Mouse (Mus musculus) CH12.LX (cell line): ENCODE results near the gene Gpr152. TPM values are rescaled to one million over a fixed set of nuclear protein-coding genes. Genes with fewer than 3 reads are reported as not detected.
A peak's percentile ranks its signal among the peaks of the same experiment; 100 is the strongest.

Experiments used
- DNase-seq: peaks from one replicate; pipeline ENCODE4 v3.0.0-alpha.2; 2013; ENCODE audit errors: extremely low read depth
- H3K27ac ChIP-seq: 2 replicates; pipeline ENCODE4 v1.5.1; 2012; ENCODE audit warnings: low read depth, mild to moderate bottlenecking, control low read depth, moderate library complexity; ENCODE audit not compliant: insufficient read depth
- H3K27me3 ChIP-seq: replicated peaks from 2 replicates; pipeline ENCODE3; 2012; ENCODE audit warnings: inconsistent platforms
- H3K36me3 ChIP-seq, 2 experiments: replicated peaks in 1 of 2; 2 replicates each; pipeline versions ENCODE3 to v1.6.1; 2012; ENCODE audit warnings: inconsistent platforms in 1 of 2, low read length in 1 of 2, mild to moderate bottlenecking in 1 of 2, mixed read lengths in 1 of 2, moderate library complexity in 1 of 2; ENCODE audit not compliant: control insufficient read depth in 1 of 2, insufficient read depth in 1 of 2
- H3K4me1 ChIP-seq, 2 experiments: 2 replicates each; pipeline ENCODE4 v1.6.1; 2012; ENCODE audit warnings: inconsistent platforms in 1 of 2, moderate library complexity in 1 of 2; ENCODE audit not compliant: insufficient read depth in 2 of 2, control insufficient read depth in 1 of 2
- H3K4me2 ChIP-seq: 2 replicates; pipeline ENCODE4 v1.6.1; 2012; ENCODE audit warnings: low read depth, mild to moderate bottlenecking, control low read depth; ENCODE audit not compliant: poor library complexity, insufficient read depth, severe bottlenecking
- H3K4me3 ChIP-seq, 3 experiments: fragments of 150-350 bp in 1 of 3; sonication (generic) in 1 of 3; replicated peaks in 1 of 3; 2 replicates each; pipeline versions ENCODE3 to v1.5.1; 2011 to 2012; ENCODE audit warnings: low read depth in 2 of 3, low read length in 2 of 3, mild to moderate bottlenecking in 2 of 3, moderate library complexity in 2 of 3, control low read depth in 1 of 3, improper control_type of control experiment in 1 of 3, inconsistent platforms in 1 of 3, mixed read lengths in 1 of 3; ENCODE audit not compliant: poor library complexity in 1 of 3
- H3K79me2 ChIP-seq: replicated peaks from 2 replicates; pipeline ENCODE4 v1.6.1; 2012; ENCODE audit warnings: mild to moderate bottlenecking, moderate library complexity; ENCODE audit not compliant: control insufficient read depth, poor library complexity, insufficient read depth, severe bottlenecking; ENCODE audit errors: extremely low read depth
- H3K9ac ChIP-seq: 2 replicates; pipeline ENCODE4 v1.6.1; 2012; ENCODE audit warnings: low read depth, mild to moderate bottlenecking, control low read depth, moderate library complexity; ENCODE audit not compliant: insufficient read depth
- H3K9me3 ChIP-seq: replicated peaks from 2 replicates; pipeline ENCODE3; 2012; ENCODE audit warnings: low read length, inconsistent platforms, mixed read lengths
- BHLHE40 ChIP-seq: IDR thresholded peaks from 2 replicates; pipeline ENCODE4 v1.6.1; 2011; ENCODE audit warnings: mild to moderate bottlenecking, low read depth, low read length, improper control_type of control experiment
- CHD1 ChIP-seq: IDR thresholded peaks from 2 replicates; pipeline ENCODE4 v1.6.1; 2012; ENCODE audit warnings: low read depth, low read length, improper control_type of control experiment, inconsistent platforms
- CHD2 ChIP-seq: IDR thresholded peaks from 2 replicates; pipeline ENCODE4 v1.6.1; 2011; ENCODE audit warnings: low read length, improper control_type of control experiment
- ELF1 ChIP-seq: IDR thresholded peaks from 2 replicates; pipeline ENCODE4 v1.6.1; 2014; ENCODE audit warnings: low read depth, mild to moderate bottlenecking, inconsistent platforms, low read length, improper control_type of control experiment
- ETS1 ChIP-seq: conservative IDR thresholded peaks from 2 replicates; pipeline ENCODE4 v1.6.1; 2012; ENCODE audit warnings: low read depth, mild to moderate bottlenecking, inconsistent platforms, low read length, improper control_type of control experiment, moderate library complexity
- GABPA ChIP-seq: IDR thresholded peaks from 2 replicates; pipeline ENCODE4 v1.6.1; 2012; ENCODE audit warnings: low read depth, low read length, improper control_type of control experiment, inconsistent platforms; ENCODE audit not compliant: insufficient replicate concordance
- HCFC1 ChIP-seq: IDR thresholded peaks from 2 replicates; pipeline ENCODE4 v1.6.1; 2012; ENCODE audit warnings: low read depth, mild to moderate bottlenecking, inconsistent platforms, low read length, improper control_type of control experiment
- IRF4 ChIP-seq: IDR thresholded peaks from 2 replicates; pipeline ENCODE4 v1.6.1; 2014; ENCODE audit warnings: low read depth, mild to moderate bottlenecking, inconsistent platforms, low read length, improper control_type of control experiment
- JUN ChIP-seq: IDR thresholded peaks from 2 replicates; pipeline ENCODE4 v1.6.1; 2011; ENCODE audit warnings: low read depth, mild to moderate bottlenecking, low read length, improper control_type of control experiment, moderate library complexity; ENCODE audit not compliant: insufficient read depth
- JUND ChIP-seq: conservative IDR thresholded peaks from 2 replicates; pipeline ENCODE4 v1.6.1; 2011; ENCODE audit warnings: low read depth, low read length, improper control_type of control experiment
- MAX ChIP-seq: IDR thresholded peaks from 2 replicates; pipeline ENCODE4 v1.6.1; 2011; ENCODE audit warnings: low read length, improper control_type of control experiment
- MAZ ChIP-seq: IDR thresholded peaks from 2 replicates; pipeline ENCODE4 v1.6.1; 2012; ENCODE audit warnings: low read depth, mild to moderate bottlenecking, inconsistent platforms, low read length, improper control_type of control experiment, moderate library complexity
- MXI1 ChIP-seq: IDR thresholded peaks from 2 replicates; pipeline ENCODE4 v1.6.1; 2011; ENCODE audit warnings: mild to moderate bottlenecking, low read depth, low read length, improper control_type of control experiment
- NELFE ChIP-seq: IDR thresholded peaks from 2 replicates; pipeline ENCODE4 v1.6.1; 2011; ENCODE audit warnings: low read depth, low read length, improper control_type of control experiment
- NRF1 ChIP-seq: IDR thresholded peaks from 2 replicates; pipeline ENCODE4 v1.6.1; 2014; ENCODE audit warnings: low read depth, mild to moderate bottlenecking, inconsistent platforms, low read length, improper control_type of control experiment, moderate library complexity
- POLR2A ChIP-seq: IDR thresholded peaks from 2 replicates; pipeline ENCODE4 v1.6.1; 2011; ENCODE audit warnings: low read depth, mild to moderate bottlenecking, improper control_type of control experiment, low read length
- SIN3A ChIP-seq: IDR thresholded peaks from 2 replicates; pipeline ENCODE4 v1.6.1; 2012; ENCODE audit warnings: low read length, improper control_type of control experiment, inconsistent platforms
- SMC3 ChIP-seq: IDR thresholded peaks from 2 replicates; pipeline ENCODE4 v1.6.1; 2011; ENCODE audit warnings: low read depth, low read length, improper control_type of control experiment
- UBTF ChIP-seq: IDR thresholded peaks from 2 replicates; pipeline ENCODE4 v1.6.1; 2012; ENCODE audit warnings: low read depth, mild to moderate bottlenecking, inconsistent platforms, low read length, improper control_type of control experiment, moderate library complexity
- ZKSCAN1 ChIP-seq: IDR thresholded peaks from 2 replicates; pipeline ENCODE4 v1.6.1; 2012; ENCODE audit warnings: low read depth, inconsistent platforms, low read length, improper control_type of control experiment, borderline replicate concordance
- ZMIZ1 ChIP-seq: IDR thresholded peaks from 2 replicates; pipeline ENCODE4 v1.6.1; 2012; ENCODE audit warnings: low read depth, mild to moderate bottlenecking, inconsistent platforms, low read length, improper control_type of control experiment
- ZNF384 ChIP-seq: IDR thresholded peaks from 2 replicates; pipeline ENCODE4 v1.6.1; 2012; ENCODE audit warnings: low read depth, low read length, improper control_type of control experiment, inconsistent platforms
- dilution Hi-C: fragments of 300-500 bp; cut with MboI; formaldehyde crosslinking; loops from 2 replicates; pipeline ENCODE4 v1.14.3; 2020; ENCODE audit warnings: low sequenced_read_pairs; ENCODE audit not compliant: extremely low pct_unique_long_range_greater_than_20kb, extremely low pct_ligation_motif_present
- in situ Hi-C: fragments of 300-500 bp; cut with MboI; formaldehyde crosslinking; loops from 3 replicates; pipeline ENCODE4 v1.14.3; 2019; ENCODE audit warnings: low sequenced_read_pairs, low pct_ligation_motif_present, low pct_unique_long_range_greater_than_20kb, mixed read lengths
- polyA plus RNA-seq: library from polyadenylated mRNA; unstranded; fragments of >175 nt; gene quantifications from 2 replicates; pipeline ENCODE4 v1.2.1, GENCODE M21; 2012; ENCODE audit warnings: low read depth; ENCODE audit not compliant: insufficient read length
- total RNA-seq, 2 experiments: library from RNA; depleted of rRNA; stranded (reverse); fragments of 300-350 nt in 1 of 2; fragments of >200 nt in 1 of 2; gene quantifications; 2 replicates each; pipeline ENCODE4 v1.2.3; 2012 to 2014

Gene Gpr152
- total and polyA plus RNA-seq, 3 experiments: 0.05 to 0.71 (median 0.17) TPM

DNA sequence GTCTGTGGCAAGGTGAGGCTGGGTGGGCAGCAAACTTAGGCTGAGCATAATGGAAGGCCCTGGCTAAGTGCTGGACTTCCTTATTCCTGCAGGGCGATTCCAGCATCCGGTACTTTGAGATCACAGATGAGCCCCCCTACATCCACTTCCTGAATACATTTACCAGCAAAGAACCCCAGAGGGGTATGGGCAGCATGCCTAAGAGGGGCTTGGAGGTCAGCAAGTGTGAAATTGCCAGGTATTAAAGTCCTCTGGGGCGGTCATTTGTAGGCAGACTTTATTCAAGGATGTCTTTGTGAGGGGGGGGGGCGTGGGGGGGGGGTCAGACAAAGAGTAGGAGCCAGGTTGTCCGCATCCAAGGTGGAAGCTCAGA is 11.9 kb downstream of the Gpr152 start:
- in situ Hi-C loops (no loop called here), dilution Hi-C loops (no loop called here)
- no peak overlapping the region for H3K4me2 ChIP-seq
- H3K4me3 ChIP-seq: peak overlapping the region in 1 of 3 experiments; percentile 77
- peaks cover 40 to 69% of the 10 kb centered on the region in 2 experiments for H3K4me1 ChIP-seq
- H3K27me3 ChIP-seq: no peaks in the 10 kb centered on the region
- H3K79me2 ChIP-seq: peaks cover 32% of the 10 kb centered on the region
- no peaks in the 10 kb centered on the region for H3K9me3 ChIP-seq
- TF ChIP-seq UBTF (no peak), GABPA (no peak), JUND (no peak), MAZ (no peak), HCFC1 (no peak), SMC3 (no peak), ETS1 (no peak), SIN3A (no peak), JUN (no peak), ZMIZ1 (no peak), CHD2 (no peak), MAX (no peak), ZKSCAN1 (no peak), CHD1 (no peak), NRF1 (no peak), MXI1 (no peak), POLR2A (no peak), NELFE (no peak)
- peaks cover 34 to 55% of the 10 kb centered on the region in 2 experiments for H3K36me3 ChIP-seq
- no peak for DNase-seq
- no peak overlapping the region for H3K9ac ChIP-seq
- no peak overlapping the region for H3K27ac ChIP-seq

DNA sequence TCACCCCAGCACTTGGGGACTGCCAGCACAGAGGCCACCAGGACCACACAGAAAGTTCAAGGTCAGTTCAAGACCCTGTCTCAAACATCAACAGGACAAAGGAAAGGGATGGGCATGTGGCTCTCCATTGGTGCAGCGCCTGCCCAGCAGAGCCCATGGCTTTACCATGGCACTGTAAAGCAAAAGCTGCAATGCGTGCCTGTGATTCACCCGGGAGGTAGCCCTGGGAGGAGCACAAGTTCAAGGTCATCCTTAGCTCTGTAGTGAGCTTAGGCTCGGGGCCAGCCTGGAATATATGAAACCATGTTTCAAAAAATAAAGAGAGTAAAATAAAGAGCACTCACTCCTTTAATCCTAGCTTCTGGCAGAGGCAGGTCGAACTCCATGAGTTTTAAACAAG is 12.3 kb downstream of the Gpr152 start:
- no peak overlapping the region for H3K9ac ChIP-seq
- H3K36me3 ChIP-seq: peaks cover 39 to 59% of the 10 kb centered on the region in 2 experiments
- peak overlapping the region; percentile 5; the same call in 1 of the 2 replicates for H3K27ac ChIP-seq
- no peaks in the 10 kb centered on the region for H3K9me3 ChIP-seq
- peaks cover 42 to 69% of the 10 kb centered on the region in 2 experiments for H3K4me1 ChIP-seq
- TF ChIP-seq IRF4 (no peak), ELF1 (no peak), ZNF384 (no peak), NELFE (no peak), SIN3A (no peak), BHLHE40 (no peak), JUN (no peak), ZKSCAN1 (no peak)
- H3K4me3 ChIP-seq: no peak overlapping the region
- dilution Hi-C loops: no loop called here
- peaks cover 35% of the 10 kb centered on the region for H3K79me2 ChIP-seq
- DNase-seq: no peak
- in situ Hi-C loops: no loop called here
- no peak overlapping the region for H3K4me2 ChIP-seq
- H3K27me3 ChIP-seq: no peaks in the 10 kb centered on the region
